Mouse (Mus musculus) ES-Bruce4 (cell line): ENCODE results near the gene Mfap2. TPM values are rescaled to one million over a fixed set of nuclear protein-coding genes. Genes with fewer than 3 reads are reported as not detected.

Source experiments
- H3K27ac ChIP-seq: 2 replicates; pipeline ENCODE4 v1.5.1; 2012; ENCODE audit warnings: low read length, inconsistent platforms; ENCODE audit not compliant: insufficient read depth
- H3K27me3 ChIP-seq: 2 replicates; pipeline ENCODE4 v1.6.1; 2012; ENCODE audit warnings: mild to moderate bottlenecking, low read length, inconsistent platforms; ENCODE audit not compliant: control insufficient read depth, poor library complexity, insufficient read depth, severe bottlenecking
- H3K36me3 ChIP-seq: 2 replicates; pipeline ENCODE4 v1.6.1; 2012; ENCODE audit warnings: inconsistent platforms, mild to moderate bottlenecking, low read length, moderate library complexity; ENCODE audit not compliant: control insufficient read depth, poor library complexity, insufficient read depth, severe bottlenecking
- H3K4me1 ChIP-seq: one replicate; pipeline ENCODE4 v1.8.1; 2011; ENCODE audit warnings: low read length; ENCODE audit not compliant: control insufficient read depth, insufficient read depth
- H3K4me3 ChIP-seq: 2 replicates; pipeline ENCODE4 v1.5.1; 2011; ENCODE audit warnings: low read depth, mild to moderate bottlenecking, low read length
- H3K9ac ChIP-seq: 2 replicates; pipeline ENCODE4 v1.6.1; 2012; ENCODE audit warnings: low read depth, mild to moderate bottlenecking, inconsistent platforms; ENCODE audit not compliant: poor library complexity, severe bottlenecking
- H3K9me3 ChIP-seq: replicated peaks from 2 replicates; pipeline ENCODE4 v1.6.1; 2012; ENCODE audit warnings: mild to moderate bottlenecking, low read length, inconsistent platforms; ENCODE audit not compliant: control insufficient read depth, poor library complexity, insufficient read depth, severe bottlenecking
- CTCF ChIP-seq: IDR thresholded peaks from one replicate; pipeline ENCODE4 v1.8.1; 2011; ENCODE audit warnings: low read depth, low read length
- EP300 ChIP-seq: IDR thresholded peaks from 2 replicates; pipeline ENCODE4 v1.6.1; 2011; ENCODE audit warnings: low read depth, low read length; ENCODE audit not compliant: insufficient read depth
- POLR2A ChIP-seq: IDR thresholded peaks from one replicate; pipeline ENCODE4 v1.8.1; 2011; ENCODE audit warnings: low read length; ENCODE audit not compliant: insufficient read depth
- polyA plus RNA-seq: library from polyadenylated mRNA; stranded (reverse); fragments of >200 nt; gene quantifications from 2 replicates; pipeline ENCODE4 v1.2.4, GENCODE M21; 2011; ENCODE audit warnings: low read depth; ENCODE audit not compliant: missing spikeins, insufficient read depth, insufficient read length

Mfap2 gene
- polyA plus RNA-seq, 1 experiment: 5.2 TPM

DNA sequence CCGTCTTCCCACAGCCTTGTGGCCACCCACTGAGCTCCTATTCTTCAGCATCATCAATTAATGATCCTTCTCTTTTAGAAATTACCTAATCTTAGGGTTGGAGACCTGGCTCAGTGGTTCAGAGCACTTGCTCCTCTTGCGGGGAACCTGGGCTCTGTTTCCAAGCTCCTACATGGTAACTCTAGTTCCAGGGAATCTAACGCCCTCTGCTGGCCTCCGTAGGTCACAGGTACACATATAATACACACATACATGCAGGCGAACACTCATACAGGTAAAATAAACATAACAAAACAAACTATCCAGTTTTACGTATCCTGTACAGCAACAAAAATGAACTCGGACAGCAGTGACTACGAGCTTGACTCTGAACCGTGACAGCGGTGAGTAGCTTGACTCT, 46.8 kb downstream of the Mfap2 start:
- no peak overlapping the region for H3K27ac ChIP-seq
- no peak for TF ChIP-seq EP300
- no peak for TF ChIP-seq POLR2A
- no peak for TF ChIP-seq CTCF

DNA sequence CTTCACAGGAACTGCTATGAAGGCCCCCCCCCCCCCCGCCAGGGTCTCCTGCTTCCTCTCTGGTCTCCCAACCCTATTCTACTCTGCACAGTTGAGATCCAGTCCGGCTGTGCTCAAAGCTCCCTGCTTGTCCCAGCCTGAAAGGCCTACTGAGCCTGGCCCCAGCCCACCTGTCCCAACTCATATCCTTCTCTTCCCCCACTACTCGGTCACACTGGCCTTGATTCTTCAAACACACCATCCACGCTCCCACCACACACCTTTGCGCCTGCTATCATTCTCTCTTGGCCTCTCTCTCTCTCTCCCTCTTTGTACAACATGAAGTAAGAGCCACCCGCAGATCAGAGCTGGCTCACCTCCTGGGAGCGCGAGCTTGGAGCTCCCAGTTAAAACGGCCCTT, 48.6 kb downstream of the Mfap2 start:
- no peak overlapping the region for H3K27ac ChIP-seq
- H3K4me3 ChIP-seq: no peak overlapping the region
- no peaks in the 10 kb centered on the region for H3K9me3 ChIP-seq
- H3K4me1 ChIP-seq: peaks cover 4% of the 10 kb centered on the region
- H3K9ac ChIP-seq: no peak overlapping the region
- TF ChIP-seq POLR2A: no peak
- no peak for TF ChIP-seq CTCF
- TF ChIP-seq EP300: no peak
- no peaks in the 10 kb centered on the region for H3K36me3 ChIP-seq
- H3K27me3 ChIP-seq: no peaks in the 10 kb centered on the region

More for the DNA sequence above, 46.8 kb downstream of the Mfap2 start:
- Histone ChIP-seq H3K4me3 (no peak overlapping the region), H3K9ac (no peak overlapping the region), H3K27me3 (no peaks in the 10 kb centered on the region), H3K36me3 (no peaks in the 10 kb centered on the region), H3K4me1 (peaks cover 4% of the 10 kb centered on the region), H3K9me3 (no peaks in the 10 kb centered on the region)

DNA sequence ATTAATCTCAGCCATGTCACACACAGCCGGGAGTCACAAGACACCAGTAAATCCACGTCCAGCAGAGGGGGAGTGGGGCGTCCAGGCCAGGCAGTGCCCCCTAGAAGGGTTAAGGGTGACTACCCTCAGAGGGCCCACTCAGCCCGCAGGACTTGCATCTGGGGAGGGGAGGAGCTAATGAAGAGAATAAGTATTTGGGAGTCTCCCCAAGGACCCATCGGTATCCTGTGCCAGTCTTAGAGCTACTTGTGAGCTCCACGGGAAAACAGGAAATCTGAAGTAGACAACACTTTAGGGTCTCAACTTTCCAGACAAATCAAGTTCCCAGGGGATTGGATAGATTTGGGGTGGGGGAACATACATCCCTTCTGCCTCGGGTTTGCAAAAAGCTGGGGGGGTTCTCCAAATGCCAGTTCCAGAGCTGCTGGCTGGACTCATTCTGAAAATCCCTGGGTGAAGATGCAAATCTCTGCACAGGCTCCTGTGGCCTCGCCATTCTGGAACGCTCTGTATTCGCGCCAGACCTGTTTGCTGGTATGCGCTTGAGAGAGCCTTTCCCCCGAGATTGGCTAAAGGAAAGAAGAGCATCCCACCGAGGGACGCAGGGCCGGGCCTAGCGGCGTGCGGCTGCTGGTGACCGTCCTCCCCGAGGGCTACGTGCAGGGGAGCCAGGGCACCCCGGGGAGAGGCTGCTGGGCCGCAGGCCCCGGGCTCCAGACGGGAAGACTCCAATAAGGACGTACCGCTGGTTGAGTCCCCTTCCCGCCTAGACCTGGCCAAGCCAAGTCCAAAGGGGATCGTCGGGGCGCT, 49.6 kb downstream of the Mfap2 start:
- TF ChIP-seq POLR2A (no peak), EP300 (no peak), CTCF (no peak)
- Histone ChIP-seq H3K36me3 (no peaks in the 10 kb centered on the region), H3K27me3 (no peaks in the 10 kb centered on the region), H3K4me3 (peak overlapping the region; percentile 95), H3K9me3 (no peaks in the 10 kb centered on the region), H3K27ac (peak overlapping the region; percentile 40), H3K4me1 (peaks cover 4% of the 10 kb centered on the region), H3K9ac (peak overlapping the region; percentile 89)

DNA sequence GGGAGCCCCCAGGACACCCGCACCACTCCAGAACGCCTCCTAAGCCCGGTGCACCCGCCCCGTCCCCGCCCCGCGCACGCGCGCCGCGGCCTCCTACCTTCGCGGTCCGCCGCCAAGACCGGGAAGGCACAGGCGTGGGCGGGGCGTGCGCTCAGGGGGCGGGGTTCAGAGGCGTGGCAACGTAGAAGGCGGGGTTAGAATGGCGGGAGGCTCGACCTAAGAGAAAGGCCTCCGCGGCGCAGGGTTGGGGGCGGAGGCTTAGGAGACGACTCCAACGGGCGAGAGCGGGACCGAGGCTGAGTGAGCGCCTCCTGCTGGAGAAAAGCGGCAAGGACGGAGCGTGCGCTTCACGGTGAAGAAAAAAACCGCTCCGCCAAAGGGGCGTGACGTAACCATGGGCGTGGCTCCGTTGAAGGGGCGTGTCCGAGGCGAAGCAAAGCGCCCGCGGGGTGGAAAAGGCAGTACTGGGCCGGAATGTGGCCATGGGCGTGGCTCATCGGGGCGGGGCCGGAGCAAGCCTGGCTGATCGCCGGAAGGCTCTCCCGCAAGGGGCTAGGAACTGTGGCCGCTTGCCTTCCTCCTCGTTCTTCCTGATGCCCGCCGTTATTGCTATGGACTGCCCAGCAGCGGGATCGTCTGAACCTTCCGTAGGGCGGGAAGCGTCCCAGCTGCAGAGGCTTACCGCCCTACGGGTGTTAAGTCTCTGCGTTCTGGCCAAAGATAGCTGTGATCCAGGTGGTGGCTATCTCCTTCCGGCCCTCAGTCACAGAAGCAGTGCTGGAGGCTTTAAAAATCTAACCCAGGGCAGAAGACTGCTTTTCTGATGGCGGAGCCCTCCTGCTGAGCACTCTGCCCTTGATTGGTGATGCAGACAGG, 50.4 kb downstream of the Mfap2 start, which contains the start of gene Crocc:
Gene Crocc, minus strand, starts transcription at position 125 of the 876 bp plus-strand sequence.
- H3K27ac ChIP-seq: peak within 1 kb of the TSS; percentile 91
- TF ChIP-seq EP300: peak; percentile 51; the same call in 1 of the 2 replicates
- TF ChIP-seq POLR2A: peak; percentile 84
- peak; percentile 94 for TF ChIP-seq CTCF
- H3K36me3 ChIP-seq: no peaks in the 10 kb centered on the region
- H3K9ac ChIP-seq: peak within 1 kb of the TSS; percentile 89
- no peaks in the 10 kb centered on the region for H3K9me3 ChIP-seq
- no peaks in the 10 kb centered on the region for H3K27me3 ChIP-seq
- peaks cover 4% of the 10 kb centered on the region for H3K4me1 ChIP-seq
- H3K4me3 ChIP-seq: peak within 1 kb of the TSS; percentile 95

DNA sequence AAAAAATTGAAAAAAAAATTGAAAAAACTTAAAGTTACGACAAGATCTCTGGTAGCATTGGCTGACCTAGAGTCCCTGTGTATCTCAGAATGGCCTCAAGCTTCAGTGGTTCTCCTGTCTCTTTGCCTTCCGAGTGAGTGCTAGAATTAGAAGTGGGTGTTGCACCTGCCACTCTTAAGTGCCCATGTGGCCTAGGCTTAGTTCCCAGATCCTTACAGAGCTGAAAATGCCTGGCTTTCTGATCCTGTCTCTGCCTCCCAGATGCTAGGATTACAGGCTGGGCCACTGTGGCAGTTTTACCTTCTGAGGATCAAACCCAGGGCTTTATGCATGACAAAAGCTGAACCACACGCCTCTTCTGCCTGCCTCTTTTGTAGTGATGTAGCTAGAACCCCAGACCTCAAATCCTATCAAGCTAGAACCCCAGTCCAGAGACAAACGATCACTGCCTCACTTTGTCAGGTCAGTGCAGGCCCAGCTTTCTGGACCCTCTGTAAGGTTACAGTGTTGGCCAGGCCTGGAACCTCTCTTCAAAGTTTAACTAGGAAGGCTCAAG, 54.0 kb downstream of the Mfap2 start:
- Histone ChIP-seq H3K9me3 (no peaks in the 10 kb centered on the region), H3K27ac (no peak overlapping the region), H3K9ac (no peak overlapping the region), H3K4me1 (no peaks in the 10 kb centered on the region), H3K4me3 (no peak overlapping the region), H3K36me3 (peaks cover 8% of the 10 kb centered on the region), H3K27me3 (no peaks in the 10 kb centered on the region)
- TF ChIP-seq EP300 (no peak), CTCF (no peak), POLR2A (no peak)

DNA sequence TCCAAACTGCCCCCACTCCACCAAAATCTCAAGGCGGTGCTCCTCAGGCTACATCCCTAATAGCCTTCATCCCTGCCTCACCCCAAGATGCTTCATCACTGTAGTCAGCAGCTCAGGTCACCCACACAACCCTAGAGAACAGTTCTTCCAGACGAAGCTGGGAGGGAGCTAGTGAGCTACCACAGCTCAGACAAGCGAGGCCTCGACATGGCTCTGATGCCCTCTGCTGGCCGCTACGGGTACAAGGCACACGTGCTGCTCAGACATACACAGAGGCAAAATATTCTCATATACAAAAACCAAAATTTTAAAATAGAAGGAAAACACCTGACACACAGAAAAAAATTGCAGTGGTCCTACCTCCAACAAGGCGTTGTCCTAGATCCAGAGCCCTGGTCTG, 54.9 kb downstream of the Mfap2 start:
- no peak for TF ChIP-seq POLR2A
- peak; percentile 38; the same call in 1 of the 2 replicates for TF ChIP-seq EP300
- peak; percentile 100 for TF ChIP-seq CTCF
- H3K27ac ChIP-seq: no peak overlapping the region
- H3K4me1 ChIP-seq: no peaks in the 10 kb centered on the region
- peaks cover 8% of the 10 kb centered on the region for H3K36me3 ChIP-seq
- H3K9me3 ChIP-seq: no peaks in the 10 kb centered on the region
- no peaks in the 10 kb centered on the region for H3K27me3 ChIP-seq
- no peak overlapping the region for H3K9ac ChIP-seq
- H3K4me3 ChIP-seq: no peak overlapping the region

Other genes starting within 250 kb of the Mfap2 start
- 2.2 and 2.3 TPM in 2 replicates for gene Padi4, start 236.2 kb upstream of the Mfap2 start, polyA plus RNA-seq
- gene Padi3, start 199.8 kb upstream of the Mfap2 start, polyA plus RNA-seq: 2.8 and 3.1 TPM in 2 replicates
- gene Padi1, start 164.6 kb upstream of the Mfap2 start, polyA plus RNA-seq: 0.29 and 0.43 TPM in 2 replicates
- gene Padi2, start 104.1 kb upstream of the Mfap2 start, polyA plus RNA-seq: 6.3 TPM in 2 replicates
- 99.6 and 103 TPM in 2 replicates for gene Sdhb, start 49.2 kb upstream of the Mfap2 start, polyA plus RNA-seq
- 16.8 and 17.0 TPM in 2 replicates for gene Atp13a2, start 23.5 kb upstream of the Mfap2 start, polyA plus RNA-seq
- gene Crocc, start 50.1 kb downstream of the Mfap2 start, polyA plus RNA-seq: 35.0 TPM in 2 replicates
- gene Necap2, start 67.9 kb downstream of the Mfap2 start, polyA plus RNA-seq: 27.7 and 34.6 TPM in 2 replicates
- gene Spata21, start 77.9 kb downstream of the Mfap2 start, polyA plus RNA-seq: 0.67 TPM in 1 of 2 replicates, not detected in the other
- gene Szrd1, start 129.4 kb downstream of the Mfap2 start, polyA plus RNA-seq: 122 and 136 TPM in 2 replicates
- 24.6 and 31.8 TPM in 2 replicates for gene Fbxo42, start 137.5 kb downstream of the Mfap2 start, polyA plus RNA-seq
- gene Rsg1, start 203.5 kb downstream of the Mfap2 start, polyA plus RNA-seq: 1.6 and 2.8 TPM in 2 replicates
- 7.5 and 8.3 TPM in 2 replicates for gene Arhgef19, start 229.1 kb downstream of the Mfap2 start, polyA plus RNA-seq